Mouse (Mus musculus) megakaryocyte-erythroid progenitor cell, adult 5-6 weeks (primary cell): ENCODE results near the gene Gm49392. TPM values are rescaled to one million over a fixed set of nuclear protein-coding genes. Genes with fewer than 3 reads are reported as not detected.

Experiments
- ATAC-seq: replicated peaks from 2 replicates; pipeline ENCODE4 v1.8.0; 2016; ENCODE audit warnings: mild to moderate bottlenecking, inconsistent platforms; ENCODE audit not compliant: severe bottlenecking, poor library complexity, low FRiP score, low TSS enrichment
- total RNA-seq, 2 experiments: library from RNA; stranded (forward) in 1 of 2; stranded (reverse) in 1 of 2; fragments of 200-1000, 215-1000 nt in 1 of 2; fragments of >200 nt in 1 of 2; fragmentation: Nextera tagmentation in 1 of 2; gene quantifications; 2 replicates each; pipeline ENCODE4 v1.2.3; 2014 to 2017

Gm49392 gene
- total RNA-seq, 2 experiments from 2014 or later: not detected

DNA sequence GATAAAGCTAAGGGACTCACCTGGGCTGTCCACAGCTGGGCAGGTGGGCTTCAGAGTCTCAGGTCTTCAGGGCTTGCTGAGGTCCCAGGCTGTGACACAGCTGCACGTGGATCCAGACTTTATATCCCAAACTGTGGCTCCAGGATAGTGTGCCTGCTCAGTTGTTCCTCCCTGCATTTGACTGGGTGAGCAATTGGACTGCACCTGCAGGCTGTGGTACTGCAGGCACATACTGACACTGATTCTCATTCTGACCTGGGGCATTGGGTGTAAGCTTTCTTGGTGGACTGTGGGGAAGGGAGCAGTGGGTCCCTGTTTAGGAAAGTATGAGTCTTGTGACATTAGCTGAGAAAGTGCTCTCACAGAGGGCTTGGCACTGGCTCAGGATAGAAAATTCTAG lies 93.9 kb downstream of the Gm49392 start, which contains the start of gene Ctsll3:
TSS of gene Ctsll3 (minus strand) at position 101 of the 400 bp plus-strand sequence.
- no peak for ATAC-seq

Other genes with a start within 250 kb of the Gm49392 start
- not detected in 2 replicates for gene BC051665, start 110.5 kb downstream of the Gm49392 start, total RNA-seq (2014; fragmentation: Nextera tagmentation)
- gene BC051665, start 110.5 kb downstream of the Gm49392 start, total RNA-seq (2017): not detected in 2 replicates
- not detected in 2 replicates for gene Ctsll3, start 94.0 kb downstream of the Gm49392 start, total RNA-seq (2014; fragmentation: Nextera tagmentation)
- gene Ctsll3, start 94.0 kb downstream of the Gm49392 start, total RNA-seq (2017): not detected in 2 replicates
- not detected in 2 replicates for gene 4930486L24Rik, start 32.4 kb downstream of the Gm49392 start, total RNA-seq (2014; fragmentation: Nextera tagmentation)
- 0.15 and 0.99 TPM in 2 replicates for gene 4930486L24Rik, start 32.4 kb downstream of the Gm49392 start, total RNA-seq (2017)
- 1.9 and 2.1 TPM in 2 replicates for gene Ctla2b, start 553 bp upstream of the Gm49392 start, total RNA-seq (2014; fragmentation: Nextera tagmentation)
- gene Ctla2b, start 553 bp upstream of the Gm49392 start, total RNA-seq (2017): 13.2 and 27.5 TPM in 2 replicates
- not detected in 2 replicates for gene Tpbpb, start 8.0 kb upstream of the Gm49392 start, total RNA-seq (2014; fragmentation: Nextera tagmentation)
- gene Tpbpb, start 8.0 kb upstream of the Gm49392 start, total RNA-seq (2017): not detected in 2 replicates
- gene Gm49393, start 38.7 kb upstream of the Gm49392 start, total RNA-seq (2014; fragmentation: Nextera tagmentation): not detected in 2 replicates
- gene Gm49393, start 38.7 kb upstream of the Gm49392 start, total RNA-seq (2017): not detected in 2 replicates
- gene Gm49391, start 39.7 kb upstream of the Gm49392 start, total RNA-seq (2014; fragmentation: Nextera tagmentation): not detected in 2 replicates
- gene Gm49391, start 39.7 kb upstream of the Gm49392 start, total RNA-seq (2017): 0.91 and 6.9 TPM in 2 replicates
- 19.0 and 39.1 TPM in 2 replicates for gene Ctla2a, start 39.7 kb upstream of the Gm49392 start, total RNA-seq (2014; fragmentation: Nextera tagmentation)
- gene Ctla2a, start 39.7 kb upstream of the Gm49392 start, total RNA-seq (2017): 93.3 and 277 TPM in 2 replicates
- not detected in 2 replicates for gene Tpbpa, start 45.1 kb upstream of the Gm49392 start, total RNA-seq (2014; fragmentation: Nextera tagmentation)
- gene Tpbpa, start 45.1 kb upstream of the Gm49392 start, total RNA-seq (2017): not detected in 2 replicates
- gene Ctsj, start 109.1 kb upstream of the Gm49392 start, total RNA-seq (2014; fragmentation: Nextera tagmentation): not detected in 2 replicates
- gene Ctsj, start 109.1 kb upstream of the Gm49392 start, total RNA-seq (2017): not detected in 2 replicates
- not detected in 2 replicates for gene Ctsq, start 143.7 kb upstream of the Gm49392 start, total RNA-seq (2014; fragmentation: Nextera tagmentation)
- not detected in 2 replicates for gene Ctsq, start 143.7 kb upstream of the Gm49392 start, total RNA-seq (2017)